Mouse (Mus musculus) heart, postnatal 0 days (tissue): ENCODE results near the gene Ctrc.

ENCODE experiments used
- CTCF ChIP-seq: IDR thresholded peaks from 2 replicates; pipeline ENCODE4 v1.5.1; 2016; ENCODE audit warnings: antibody characterized with exemption, control low read depth, low read depth
- EP300 ChIP-seq: IDR thresholded peaks from 2 replicates; pipeline ENCODE4 v1.6.1; 2016; ENCODE audit warnings: antibody characterized with exemption, low read depth

- TF ChIP-seq CTCF (no peak), EP300 (no peak)
These were observed 29.1 kb downstream of the Ctrc start for GRCm38 (mm10) chr4:141816776-141817655.
